Mouse (Mus musculus): ENCODE results near the gene Bfsp2. TPM values are rescaled to one million over a fixed set of nuclear protein-coding genes. Genes with fewer than 3 reads are reported as not detected.

The Bfsp2 gene
- polyA plus RNA-seq, 1 experiment from 2014 or later = 0.24 TPM

- Histone ChIP-seq H3K4me2 (ENCODE audit: low read length) (no peak overlapping the region), H3K27ac (ENCODE audit: low read depth) (no peak overlapping the region), H3K4me3 (ENCODE audit: low read depth, low read length) (no peak overlapping the region), H3K9me3 (ENCODE audit: control insufficient read depth, low read length) (no peaks in the 10 kb centered on the region), H3K36me3 (ENCODE audit: control insufficient read depth, insufficient read depth, low read length) (no peaks in the 10 kb centered on the region), H3K4me1 (replicated peaks; ENCODE audit: control insufficient read depth, insufficient read depth, low read length) (peaks cover 8% of the 10 kb centered on the region), H3K27me3 (replicated peaks; ENCODE audit: control insufficient read depth, insufficient read depth, low read length) (no peaks in the 10 kb centered on the region), H3K9ac (ENCODE audit: low read length) (no peak overlapping the region)
- DNase-seq (ENCODE audit: low spot score) (no peak), ATAC-seq (replicated peaks; ENCODE audit: low FRiP score, low TSS enrichment, low read depth) (no peak)
- 74% methylated on average over 5 of the region's 5 CpGs for WGBS
These were observed 24.8 kb upstream of the Bfsp2 start for GRCm38 (mm10) chr9:103505067-103505466.

DNA sequence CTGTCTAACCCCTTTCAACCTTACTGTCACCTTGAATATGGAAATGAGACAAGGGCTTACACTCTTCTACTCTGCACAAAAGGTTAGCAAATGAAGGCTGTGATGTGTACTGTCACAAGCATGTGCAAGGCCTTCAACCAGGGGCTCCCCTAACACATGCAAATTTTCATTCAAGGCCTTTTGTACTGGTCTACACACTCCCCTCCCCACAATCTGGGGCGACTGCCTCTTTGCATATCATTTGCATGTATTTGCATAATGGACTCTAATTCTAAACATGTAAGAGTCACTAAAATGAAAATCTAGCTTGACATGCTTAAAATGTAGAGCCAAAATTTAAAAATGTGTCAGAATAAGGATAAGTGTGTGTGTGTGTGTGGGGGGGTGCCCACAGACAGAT lies 24.4 kb upstream of the Bfsp2 start:
- H3K9me3 ChIP-seq (ENCODE audit: control insufficient read depth, low read length) = no peaks in the 10 kb centered on the region
- H3K4me3 ChIP-seq (ENCODE audit: low read depth, low read length) = no peak overlapping the region
- H3K9ac ChIP-seq (ENCODE audit: low read length) = no peak overlapping the region
- 89% methylated on average over 1 of the region's 1 CpGs for WGBS
- H3K27me3 ChIP-seq (replicated peaks; ENCODE audit: control insufficient read depth, insufficient read depth, low read length) = no peaks in the 10 kb centered on the region
- H3K4me1 ChIP-seq (replicated peaks; ENCODE audit: control insufficient read depth, insufficient read depth, low read length) = peaks cover 8% of the 10 kb centered on the region
- DNase-seq (ENCODE audit: low spot score) (no peak), ATAC-seq (replicated peaks; ENCODE audit: low FRiP score, low TSS enrichment, low read depth) (no peak)
- no peak overlapping the region for H3K4me2 ChIP-seq (ENCODE audit: low read length)
- no peak overlapping the region for H3K27ac ChIP-seq (ENCODE audit: low read depth)
- H3K36me3 ChIP-seq (ENCODE audit: control insufficient read depth, insufficient read depth, low read length) = no peaks in the 10 kb centered on the region

- Histone ChIP-seq H3K9ac (ENCODE audit: low read length) (no peak overlapping the region), H3K36me3 (ENCODE audit: control insufficient read depth, insufficient read depth, low read length) (no peaks in the 10 kb centered on the region), H3K9me3 (ENCODE audit: control insufficient read depth, low read length) (no peaks in the 10 kb centered on the region), H3K4me2 (ENCODE audit: low read length) (no peak overlapping the region), H3K4me3 (ENCODE audit: low read depth, low read length) (no peak overlapping the region), H3K27ac (ENCODE audit: low read depth) (no peak overlapping the region), H3K27me3 (replicated peaks; ENCODE audit: control insufficient read depth, insufficient read depth, low read length) (no peaks in the 10 kb centered on the region), H3K4me1 (replicated peaks; ENCODE audit: control insufficient read depth, insufficient read depth, low read length) (peaks cover 8% of the 10 kb centered on the region)
- DNase-seq (ENCODE audit: low spot score) (no peak), ATAC-seq (replicated peaks; ENCODE audit: low FRiP score, low TSS enrichment, low read depth) (no peak)
- WGBS = 93% methylated on average over 3 of the region's 3 CpGs
These were observed 23.5 kb upstream of the Bfsp2 start for GRCm38 (mm10) chr9:103503586-103504298.

- no peaks in the 10 kb centered on the region for H3K9me3 ChIP-seq (ENCODE audit: control insufficient read depth, low read length)
- ATAC-seq (replicated peaks; ENCODE audit: low FRiP score, low TSS enrichment, low read depth) (no peak), DNase-seq (ENCODE audit: low spot score) (no peak)
- H3K27ac ChIP-seq (ENCODE audit: low read depth) = no peak overlapping the region
- no peaks in the 10 kb centered on the region for H3K27me3 ChIP-seq (replicated peaks; ENCODE audit: control insufficient read depth, insufficient read depth, low read length)
- H3K9ac ChIP-seq (ENCODE audit: low read length) = no peak overlapping the region
- H3K4me3 ChIP-seq (ENCODE audit: low read depth, low read length) = no peak overlapping the region
- no peak overlapping the region for H3K4me2 ChIP-seq (ENCODE audit: low read length)
- WGBS = 91% methylated on average over 2 of the region's 2 CpGs
- no peaks in the 10 kb centered on the region for H3K36me3 ChIP-seq (ENCODE audit: control insufficient read depth, insufficient read depth, low read length)
- H3K4me1 ChIP-seq (replicated peaks; ENCODE audit: control insufficient read depth, insufficient read depth, low read length) = peaks cover 8% of the 10 kb centered on the region
These were observed 22.4 kb upstream of the Bfsp2 start for GRCm38 (mm10) chr9:103502655-103503054.

DNA sequence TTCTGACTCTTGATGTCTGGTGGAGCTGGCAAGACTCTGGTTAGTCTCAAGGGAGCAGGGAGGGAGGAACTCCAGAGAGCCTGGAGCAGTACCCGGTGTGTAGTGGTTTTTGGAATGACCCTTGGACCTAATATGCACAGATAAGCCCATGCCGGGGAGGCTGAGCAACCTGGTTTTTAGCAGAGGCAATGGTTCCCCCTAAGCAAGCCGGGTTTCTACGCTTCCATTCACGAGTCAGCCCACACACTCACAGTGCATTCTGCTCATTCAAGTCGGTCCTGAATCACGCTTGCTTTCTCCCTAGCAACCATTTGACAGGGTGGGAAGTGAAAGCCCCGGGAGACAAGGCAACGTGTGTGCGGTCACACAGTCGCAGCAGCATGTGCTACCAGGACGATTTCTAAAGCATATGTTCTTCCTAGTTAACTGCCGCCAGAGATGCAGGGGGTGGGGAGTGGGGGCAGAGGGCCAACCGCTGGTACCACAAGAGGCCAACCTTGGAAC lies 21.7 kb upstream of the Bfsp2 start:
- peaks cover 8% of the 10 kb centered on the region for H3K4me1 ChIP-seq (replicated peaks; ENCODE audit: control insufficient read depth, insufficient read depth, low read length)
- H3K9ac ChIP-seq (ENCODE audit: low read length) = no peak overlapping the region
- no peaks in the 10 kb centered on the region for H3K27me3 ChIP-seq (replicated peaks; ENCODE audit: control insufficient read depth, insufficient read depth, low read length)
- no peak for DNase-seq (ENCODE audit: low spot score)
- 25% methylated on average over 14 of the region's 14 CpGs for WGBS
- H3K36me3 ChIP-seq (ENCODE audit: control insufficient read depth, insufficient read depth, low read length) = no peaks in the 10 kb centered on the region
- no peak; the same call in 1 of the 2 replicates for ATAC-seq (replicated peaks; ENCODE audit: low FRiP score, low TSS enrichment, low read depth)
- no peak overlapping the region for H3K4me3 ChIP-seq (ENCODE audit: low read depth, low read length)
- H3K4me2 ChIP-seq (ENCODE audit: low read length) = 0 out of 2 replicates have a peak overlapping the region, but pooled peaks have one; percentile 8
- no peak overlapping the region for H3K27ac ChIP-seq (ENCODE audit: low read depth)
- no peaks in the 10 kb centered on the region for H3K9me3 ChIP-seq (ENCODE audit: control insufficient read depth, low read length)

DNA sequence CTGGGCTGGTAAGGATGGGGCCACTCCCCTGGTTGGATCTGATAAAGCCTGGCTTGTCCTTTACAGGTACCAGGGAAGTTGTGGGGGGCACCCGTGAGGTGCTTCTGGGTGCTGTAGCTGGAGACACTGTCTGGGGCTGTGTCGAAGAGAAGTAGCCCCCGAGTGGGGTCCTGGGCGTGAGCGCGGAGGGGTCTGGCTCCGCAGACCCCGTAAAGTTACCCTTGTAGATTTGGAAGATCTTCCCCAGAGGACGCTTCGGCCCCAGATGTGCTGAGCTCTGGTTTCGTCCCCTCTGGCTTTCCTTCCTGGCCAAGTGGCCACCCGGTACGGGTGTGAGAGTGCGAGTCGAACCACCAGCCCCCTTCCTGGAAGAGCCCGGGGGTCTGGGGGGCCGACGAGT lies 19.1 kb upstream of the Bfsp2 start:
- DNase-seq (ENCODE audit: low spot score) = no peak
- Histone ChIP-seq H3K4me3 (ENCODE audit: low read depth, low read length) (no peak overlapping the region), H3K27me3 (replicated peaks; ENCODE audit: control insufficient read depth, insufficient read depth, low read length) (no peaks in the 10 kb centered on the region), H3K4me2 (ENCODE audit: low read length) (no peak overlapping the region), H3K4me1 (replicated peaks; ENCODE audit: control insufficient read depth, insufficient read depth, low read length) (peaks cover 11% of the 10 kb centered on the region), H3K36me3 (ENCODE audit: control insufficient read depth, insufficient read depth, low read length) (no peaks in the 10 kb centered on the region), H3K27ac (ENCODE audit: low read depth) (no peak overlapping the region), H3K9me3 (ENCODE audit: control insufficient read depth, low read length) (no peaks in the 10 kb centered on the region), H3K9ac (ENCODE audit: low read length) (no peak overlapping the region)
- WGBS = 93% methylated on average over 18 of the region's 18 CpGs
- ATAC-seq (replicated peaks; ENCODE audit: low FRiP score, low TSS enrichment, low read depth) = no peak

DNA sequence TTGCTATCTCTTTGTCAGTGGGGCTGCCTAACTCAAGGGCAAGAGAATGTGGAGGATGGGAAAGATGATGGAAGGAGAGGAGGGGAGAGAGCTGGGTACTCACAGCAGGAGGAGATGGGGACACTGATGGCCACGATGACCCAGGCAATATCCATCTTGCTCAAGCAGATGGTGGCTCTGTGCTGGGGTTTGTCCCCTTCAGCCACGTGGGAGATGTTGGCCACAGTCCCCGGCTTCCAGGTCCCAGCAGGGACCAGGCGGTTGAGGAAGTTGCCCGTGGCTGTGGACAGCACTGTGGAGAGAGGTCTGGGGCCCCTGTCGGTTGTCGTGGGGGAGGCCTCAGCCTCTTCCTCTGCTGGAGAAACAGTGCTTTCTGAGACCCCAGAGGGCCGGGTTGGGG lies 18.5 kb upstream of the Bfsp2 start:
- Histone ChIP-seq H3K27me3 (replicated peaks; ENCODE audit: control insufficient read depth, insufficient read depth, low read length) (no peaks in the 10 kb centered on the region), H3K4me2 (ENCODE audit: low read length) (no peak overlapping the region), H3K4me1 (replicated peaks; ENCODE audit: control insufficient read depth, insufficient read depth, low read length) (peaks cover 11% of the 10 kb centered on the region), H3K27ac (ENCODE audit: low read depth) (no peak overlapping the region), H3K36me3 (ENCODE audit: control insufficient read depth, insufficient read depth, low read length) (no peaks in the 10 kb centered on the region), H3K4me3 (ENCODE audit: low read depth, low read length) (no peak overlapping the region), H3K9ac (ENCODE audit: low read length) (no peak overlapping the region), H3K9me3 (ENCODE audit: control insufficient read depth, low read length) (no peaks in the 10 kb centered on the region)
- 74% methylated on average over 8 of the region's 8 CpGs for WGBS
- no peak for ATAC-seq (replicated peaks; ENCODE audit: low FRiP score, low TSS enrichment, low read depth)
- DNase-seq (ENCODE audit: low spot score) = no peak

DNA sequence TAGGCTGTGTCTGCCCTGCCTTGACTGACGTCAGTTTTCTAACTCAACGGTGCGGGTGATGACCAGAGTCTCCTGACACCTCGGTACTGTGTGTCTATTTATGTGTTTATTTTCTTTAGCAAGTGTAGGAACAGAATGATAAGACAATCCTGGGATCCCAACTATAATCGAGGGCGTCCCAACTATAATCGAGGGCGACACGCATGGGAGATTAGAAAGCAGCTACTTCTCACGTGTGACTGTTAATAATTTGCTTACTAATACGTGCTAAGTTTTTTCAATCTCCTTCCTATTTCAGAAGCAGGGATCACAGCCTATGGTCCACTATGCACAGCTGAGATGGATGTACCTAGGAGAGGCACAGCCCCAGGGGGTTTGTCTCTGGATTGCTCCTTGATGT lies 15.2 kb upstream of the Bfsp2 start:
- no peak for ATAC-seq (replicated peaks; ENCODE audit: low FRiP score, low TSS enrichment, low read depth)
- 81% methylated on average over 11 of the region's 11 CpGs for WGBS

More for the DNA sequence above, 15.2 kb upstream of the Bfsp2 start:
- Histone ChIP-seq H3K4me3 (ENCODE audit: low read depth, low read length) (no peak overlapping the region), H3K27me3 (replicated peaks; ENCODE audit: control insufficient read depth, insufficient read depth, low read length) (no peaks in the 10 kb centered on the region), H3K4me2 (ENCODE audit: low read length) (no peak overlapping the region), H3K9ac (ENCODE audit: low read length) (no peak overlapping the region), H3K9me3 (ENCODE audit: control insufficient read depth, low read length) (no peaks in the 10 kb centered on the region), H3K27ac (ENCODE audit: low read depth) (no peak overlapping the region), H3K36me3 (ENCODE audit: control insufficient read depth, insufficient read depth, low read length) (no peaks in the 10 kb centered on the region), H3K4me1 (replicated peaks; ENCODE audit: control insufficient read depth, insufficient read depth, low read length) (0 out of 2 replicates have a peak, but pooled peaks cover 4% of the 10 kb centered on the region)
- DNase-seq (ENCODE audit: low spot score) = no peak

Measured in intestine, embryonic 14.5 days (tissue).